Mouse (Mus musculus): ENCODE measurements around the gene Cabin1.
"Not testable (repeated sequence)": the region's sequence is repeated elsewhere in the genome, so short reads cannot be mapped to it uniquely, and the experiment has no call there.

Gene Cabin1

GRCm38 (mm10) chr10:75763682-75764518, at the start of gene Cabin1:
TSS of gene Cabin1 (minus strand) at chr10:75764341.
- peak; percentile 99 for DNase-seq (ENCODE audit: low spot score)

- DNase-seq (ENCODE audit: low spot score): no peak
These were observed 40.1 kb upstream of the Cabin1 start for GRCm38 (mm10) chr10:75804217-75804616.

- DNase-seq (ENCODE audit: low spot score): peak; percentile 55
These were observed 34.1 kb upstream of the Cabin1 start, which contains the start of gene Gstt1 for GRCm38 (mm10) chr10:75798176-75798696. TSS of gene Gstt1 (minus strand) at chr10:75798584.

- DNase-seq (ENCODE audit: low spot score): no peak
These were observed 33.6 kb upstream of the Cabin1 start for GRCm38 (mm10) chr10:75797619-75798175.

- DNase-seq (ENCODE audit: low spot score): no peak
These were observed 32.8 kb upstream of the Cabin1 start for GRCm38 (mm10) chr10:75796731-75797516.

- no peak for DNase-seq (ENCODE audit: low spot score)
These were observed 30.7 kb upstream of the Cabin1 start for GRCm38 (mm10) chr10:75794880-75795279.

- DNase-seq (ENCODE audit: low spot score): no peak
These were observed 26.6 kb upstream of the Cabin1 start for GRCm38 (mm10) chr10:75790773-75791172.

GRCm38 (mm10) chr10:75789841-75790240, 25.7 kb upstream of the Cabin1 start:
- DNase-seq (ENCODE audit: low spot score): no peak

GRCm38 (mm10) chr10:75789081-75789735, 25.1 kb upstream of the Cabin1 start:
- no peak for DNase-seq (ENCODE audit: low spot score)

GRCm38 (mm10) chr10:75788277-75788676, 24.1 kb upstream of the Cabin1 start:
- no peak for DNase-seq (ENCODE audit: low spot score)

- DNase-seq (ENCODE audit: low spot score): no peak
These were observed 21.3 kb upstream of the Cabin1 start for GRCm38 (mm10) chr10:75785442-75785841.

GRCm38 (mm10) chr10:75780769-75781578, 16.8 kb upstream of the Cabin1 start, which contains the start of the genes Gm20441 and Gstt3:
TSS of gene Gm20441 (minus strand) at chr10:75780954.
TSS of gene Gstt3 (minus strand) at chr10:75781414.
- no peak for DNase-seq (ENCODE audit: low spot score)

GRCm38 (mm10) chr10:75779206-75780174, 15.3 kb upstream of the Cabin1 start:
- DNase-seq (ENCODE audit: low spot score): no peak

GRCm38 (mm10) chr10:75777885-75778284, 13.7 kb upstream of the Cabin1 start:
- DNase-seq (ENCODE audit: low spot score): no peak

GRCm38 (mm10) chr10:75776562-75776961, 12.4 kb upstream of the Cabin1 start:
- no peak for DNase-seq (ENCODE audit: low spot score)

GRCm38 (mm10) chr10:75774587-75774986, 10.4 kb upstream of the Cabin1 start:
- no peak for DNase-seq (ENCODE audit: low spot score)

- DNase-seq (ENCODE audit: low spot score): no peak
These were observed 10.0 kb upstream of the Cabin1 start for GRCm38 (mm10) chr10:75774102-75774501.

GRCm38 (mm10) chr10:75772795-75773664, 8.9 kb upstream of the Cabin1 start, which contains the start of gene Ddt:
TSS of gene Ddt (minus strand) at chr10:75773414.
- peak; percentile 86 for DNase-seq (ENCODE audit: low spot score)

GRCm38 (mm10) chr10:75767756-75768155, 3.6 kb upstream of the Cabin1 start:
- DNase-seq (ENCODE audit: low spot score): not testable (repeated sequence)

Data from c-Kit-positive CD71-positive TER-119-positive erythroid progenitor cells, embryonic 14.5 days (primary cell).